Mouse (Mus musculus): Measurements from ENCODE around the gene Pdp2. TPM values are rescaled to one million over a fixed set of nuclear protein-coding genes. Genes with fewer than 3 reads are reported as not detected.
"Not testable (repeated sequence)": the region's sequence is repeated elsewhere in the genome, so short reads cannot be mapped to it uniquely, and the experiment has no call there.

Pdp2 gene
- polyA plus RNA-seq, 1 experiment from 2014 or later = 10.1 TPM

- H3K27ac ChIP-seq = no peak overlapping the region
- H3K36me3 ChIP-seq = no peaks in the 10 kb centered on the region
- no peaks in the 10 kb centered on the region for H3K4me1 ChIP-seq
- no peaks in the 10 kb centered on the region for H3K9me3 ChIP-seq
- no peaks in the 10 kb centered on the region for H3K27me3 ChIP-seq
- WGBS = 86% methylated on average over 3 of the region's 3 CpGs
- no peak overlapping the region for H3K4me3 ChIP-seq
- H3K4me2 ChIP-seq = no peak overlapping the region
- no peak overlapping the region for H3K9ac ChIP-seq
- ATAC-seq (ENCODE audit: insufficient number of reproducible peaks, low FRiP score, low TSS enrichment, low read depth) = no peak
Measured at GRCm38 (mm10) chr8:104576820-104577219, 14.4 kb upstream of the Pdp2 start.

GRCm38 (mm10) chr8:104577606-104578005 is 13.6 kb upstream of the Pdp2 start:
- WGBS = 78% methylated on average over 17 of the region's 17 CpGs
- not testable (repeated sequence) for H3K27me3 ChIP-seq

DNA sequence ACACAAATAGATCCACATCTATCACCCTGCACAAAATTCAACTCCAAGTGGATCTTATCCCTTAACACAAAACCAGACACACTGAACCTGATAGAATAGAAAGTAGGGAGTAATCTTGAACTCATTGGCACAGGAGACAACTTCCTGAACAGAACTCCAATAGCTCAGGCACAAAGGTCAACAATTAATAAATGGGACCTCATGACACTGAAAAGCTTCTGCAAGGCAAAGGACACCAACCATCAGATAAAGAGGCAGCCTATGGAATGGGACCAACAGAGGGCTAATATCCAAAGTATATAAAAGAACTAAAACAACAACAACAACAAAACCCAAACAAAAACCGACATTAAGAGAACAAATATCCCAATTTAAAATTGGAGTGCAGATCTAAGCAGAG is 6.7 kb upstream of the Pdp2 start:
- H3K4me3 ChIP-seq = no peak overlapping the region
- H3K36me3 ChIP-seq = no peaks in the 10 kb centered on the region
- H3K27me3 ChIP-seq = no peaks in the 10 kb centered on the region
- WGBS = 54% methylated on average over 1 of the region's 1 CpGs
- no peak overlapping the region for H3K4me2 ChIP-seq
- no peaks in the 10 kb centered on the region for H3K9me3 ChIP-seq
- H3K9ac ChIP-seq = no peak overlapping the region
- no peak for ATAC-seq (ENCODE audit: insufficient number of reproducible peaks, low FRiP score, low TSS enrichment, low read depth)
- H3K27ac ChIP-seq = no peak overlapping the region
- no peaks in the 10 kb centered on the region for H3K4me1 ChIP-seq

More at GRCm38 (mm10) chr8:104577606-104578005, 13.6 kb upstream of the Pdp2 start:
- not testable (repeated sequence) for H3K4me1 ChIP-seq; ATAC-seq (ENCODE audit: insufficient number of reproducible peaks, low FRiP score, low TSS enrichment, low read depth); H3K9ac ChIP-seq; H3K9me3 ChIP-seq; H3K4me2 ChIP-seq; H3K4me3 ChIP-seq; H3K27ac ChIP-seq; H3K36me3 ChIP-seq

GRCm38 (mm10) chr8:104590284-104590683 is 967 bp upstream of the Pdp2 start:
- Histone ChIP-seq H3K4me3 (no peak overlapping the region), H3K4me2 (no peak overlapping the region), H3K27me3 (no peaks in the 10 kb centered on the region), H3K9ac (no peak overlapping the region), H3K9me3 (no peaks in the 10 kb centered on the region), H3K36me3 (peaks cover 17% of the 10 kb centered on the region), H3K27ac (no peak overlapping the region), H3K4me1 (peaks cover 13% of the 10 kb centered on the region)
- ATAC-seq (ENCODE audit: insufficient number of reproducible peaks, low FRiP score, low TSS enrichment, low read depth) = no peak
- 94% methylated on average over 3 of the region's 3 CpGs for WGBS

DNA sequence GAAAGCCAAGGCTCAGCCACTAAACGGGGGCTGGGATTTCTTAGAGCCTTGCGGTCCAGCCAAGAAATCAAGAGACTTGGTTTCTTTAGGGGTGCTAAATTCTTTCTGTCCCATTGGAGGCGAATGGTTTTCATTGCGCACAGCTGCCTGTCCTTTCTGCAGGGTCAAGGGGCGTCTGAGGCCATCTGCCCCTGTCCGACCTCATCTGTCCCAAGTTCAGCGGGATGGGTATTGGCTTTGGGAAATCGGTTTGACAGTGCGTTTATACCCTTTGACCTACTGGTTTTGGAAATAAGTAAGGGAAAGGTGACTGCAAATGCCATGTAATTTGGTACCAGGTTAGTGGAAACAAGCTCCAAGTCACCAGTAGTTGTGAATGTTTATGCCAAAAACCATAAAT is 605 bp downstream of the Pdp2 start:
- Histone ChIP-seq H3K4me3 (peak overlapping the region; percentile 56), H3K4me2 (peak overlapping the region; percentile 69), H3K4me1 (peaks cover 13% of the 10 kb centered on the region), H3K9me3 (no peaks in the 10 kb centered on the region), H3K9ac (peak overlapping the region; percentile 29), H3K36me3 (peaks cover 24% of the 10 kb centered on the region), H3K27ac (peak overlapping the region; percentile 73), H3K27me3 (no peaks in the 10 kb centered on the region)
- no peak for ATAC-seq (ENCODE audit: insufficient number of reproducible peaks, low FRiP score, low TSS enrichment, low read depth)
- 3% methylated on average over 9 of the region's 9 CpGs for WGBS

- 0 out of 2 replicates have a peak overlapping the region, but pooled peaks have one; percentile 69 for H3K4me2 ChIP-seq
- H3K27me3 ChIP-seq = no peaks in the 10 kb centered on the region
- no peak overlapping the region for H3K27ac ChIP-seq
- H3K4me3 ChIP-seq = no peak overlapping the region
- no peaks in the 10 kb centered on the region for H3K9me3 ChIP-seq
- 59% methylated on average over 6 of the region's 6 CpGs for WGBS
- peaks cover 24% of the 10 kb centered on the region for H3K36me3 ChIP-seq
- H3K4me1 ChIP-seq = peaks cover 13% of the 10 kb centered on the region
- no peak overlapping the region for H3K9ac ChIP-seq
- ATAC-seq (ENCODE audit: insufficient number of reproducible peaks, low FRiP score, low TSS enrichment, low read depth) = no peak
Measured at GRCm38 (mm10) chr8:104592566-104592965, 1.3 kb downstream of the Pdp2 start.

DNA sequence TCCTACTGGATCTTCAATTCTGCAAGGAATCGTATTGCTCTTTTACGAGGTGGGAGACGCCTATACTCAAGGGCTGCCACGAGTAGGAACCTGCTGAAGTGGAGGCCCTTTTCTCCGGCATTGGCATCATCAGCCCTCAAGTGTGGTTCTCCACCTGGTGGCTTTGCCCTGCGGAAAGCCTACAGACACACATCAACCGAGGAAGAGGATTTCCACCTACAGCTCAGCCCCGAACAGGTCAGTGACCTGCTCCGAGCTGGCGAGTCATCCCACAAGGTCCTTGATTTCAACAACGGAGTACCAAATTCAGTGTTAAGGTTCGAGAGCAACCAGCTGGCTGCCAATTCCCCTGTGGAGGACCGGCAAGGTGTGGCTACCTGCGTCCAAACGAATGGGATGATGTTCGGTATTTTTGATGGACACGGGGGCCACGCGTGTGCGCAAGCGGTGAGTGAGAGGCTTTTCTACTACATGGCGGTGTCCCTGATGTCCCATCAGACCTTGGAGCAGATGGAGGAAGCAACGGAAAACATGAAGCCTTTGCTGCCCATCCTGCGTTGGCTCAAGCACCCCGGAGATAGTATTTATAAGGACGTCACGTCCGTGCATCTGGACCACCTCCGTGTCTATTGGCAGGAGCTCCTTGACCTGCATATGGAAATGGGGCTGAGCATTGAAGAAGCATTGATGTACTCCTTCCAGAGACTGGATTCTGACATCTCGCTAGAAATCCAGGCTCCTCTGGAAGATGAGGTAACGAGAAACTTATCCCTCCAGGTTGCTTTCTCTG is 2.5 kb downstream of the Pdp2 start:
- peaks cover 13% of the 10 kb centered on the region for H3K4me1 ChIP-seq
- peaks cover 24% of the 10 kb centered on the region for H3K36me3 ChIP-seq
- no peaks in the 10 kb centered on the region for H3K9me3 ChIP-seq
- H3K27me3 ChIP-seq = no peaks in the 10 kb centered on the region
- H3K27ac ChIP-seq = no peak overlapping the region
- WGBS = 87% methylated on average over 31 of the region's 31 CpGs
- H3K4me2 ChIP-seq = no peak overlapping the region
- H3K9ac ChIP-seq = no peak overlapping the region
- no peak overlapping the region for H3K4me3 ChIP-seq
- ATAC-seq (ENCODE audit: insufficient number of reproducible peaks, low FRiP score, low TSS enrichment, low read depth) = no peak

DNA sequence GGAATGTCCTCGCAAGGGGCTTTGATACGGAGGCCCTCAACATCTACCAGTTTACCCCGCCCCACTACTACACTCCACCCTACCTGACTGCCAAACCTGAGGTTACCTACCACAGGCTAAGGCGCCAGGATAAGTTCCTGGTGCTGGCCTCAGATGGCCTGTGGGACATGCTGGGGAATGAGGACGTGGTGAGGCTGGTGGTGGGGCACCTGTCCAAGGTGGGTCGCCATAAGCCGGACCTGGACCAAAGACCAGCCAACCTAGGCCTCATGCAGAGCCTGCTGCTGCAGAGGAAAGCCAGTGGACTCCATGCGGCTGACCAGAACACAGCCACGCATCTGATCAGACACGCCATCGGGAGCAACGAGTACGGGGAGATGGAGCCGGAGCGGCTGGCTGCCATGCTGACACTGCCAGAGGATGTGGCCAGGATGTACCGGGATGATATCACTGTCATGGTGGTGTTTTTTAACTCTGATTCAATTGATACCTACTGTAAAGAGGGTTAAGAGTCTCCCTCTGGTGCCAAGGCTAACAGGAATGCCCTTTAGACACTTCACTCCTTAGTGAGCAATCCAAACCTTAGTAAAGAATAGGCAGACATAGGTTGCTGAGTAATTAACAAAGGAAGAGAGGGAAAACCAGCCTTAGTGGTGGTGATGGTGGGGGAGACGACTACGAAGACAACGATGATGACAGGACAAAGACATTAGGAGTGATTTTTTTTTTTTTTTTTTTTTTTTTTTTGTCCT is 3.5 kb downstream of the Pdp2 start:
- Histone ChIP-seq H3K27me3 (no peaks in the 10 kb centered on the region), H3K9ac (no peak overlapping the region), H3K4me1 (peaks cover 13% of the 10 kb centered on the region), H3K27ac (no peak overlapping the region), H3K36me3 (peaks cover 24% of the 10 kb centered on the region), H3K9me3 (no peaks in the 10 kb centered on the region), H3K4me3 (no peak overlapping the region), H3K4me2 (no peak overlapping the region)
- ATAC-seq (ENCODE audit: insufficient number of reproducible peaks, low FRiP score, low TSS enrichment, low read depth) = no peak
- WGBS = 96% methylated on average over 19 of the region's 19 CpGs

DNA sequence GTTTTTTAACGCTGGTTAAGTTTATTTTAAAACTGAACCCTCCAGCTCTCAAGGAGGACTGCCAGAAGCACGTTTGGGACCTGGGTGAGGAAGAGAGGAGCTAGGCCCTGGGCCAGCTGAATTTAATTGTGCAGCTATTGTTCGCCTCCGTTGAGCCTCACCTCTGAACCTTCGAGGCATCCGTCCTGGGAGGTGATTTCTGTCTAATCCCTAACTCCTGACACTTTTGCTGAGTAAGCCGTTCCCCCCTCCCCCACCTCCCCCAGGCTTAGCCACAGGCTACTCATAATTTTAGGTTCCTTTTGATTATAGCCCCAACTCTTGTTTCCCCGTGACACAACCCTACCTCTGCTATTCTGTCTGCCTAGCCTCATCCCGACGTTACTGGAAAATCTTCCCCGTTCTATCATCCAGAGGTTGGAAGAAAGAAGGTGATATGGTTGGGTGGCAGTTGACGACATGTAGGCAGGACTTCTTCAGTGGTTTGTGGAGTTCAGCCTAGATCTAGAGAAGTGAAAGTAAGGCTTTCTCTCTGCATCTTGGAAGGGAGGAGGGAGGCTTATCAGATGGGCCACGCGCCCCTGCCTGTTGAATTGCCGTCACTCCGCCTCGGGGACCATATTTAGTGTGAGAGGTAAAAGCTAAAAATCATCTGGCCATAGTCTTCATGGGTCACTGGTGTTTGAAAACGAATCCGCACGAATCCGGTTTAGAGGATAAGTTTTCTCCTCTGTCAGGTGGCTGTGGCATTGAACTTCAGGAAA is 4.7 kb downstream of the Pdp2 start:
- no peak overlapping the region for H3K9ac ChIP-seq
- no peaks in the 10 kb centered on the region for H3K27me3 ChIP-seq
- 78% methylated on average over 21 of the region's 21 CpGs for WGBS
- H3K36me3 ChIP-seq = peaks cover 24% of the 10 kb centered on the region
- H3K4me1 ChIP-seq = peaks cover 9% of the 10 kb centered on the region
- no peak for ATAC-seq (ENCODE audit: insufficient number of reproducible peaks, low FRiP score, low TSS enrichment, low read depth)
- no peak overlapping the region for H3K27ac ChIP-seq
- H3K9me3 ChIP-seq = no peaks in the 10 kb centered on the region
- H3K4me2 ChIP-seq = no peak overlapping the region
- H3K4me3 ChIP-seq = no peak overlapping the region

GRCm38 (mm10) chr8:104597656-104598055 is 6.4 kb downstream of the Pdp2 start:
- H3K9ac ChIP-seq = no peak overlapping the region
- ATAC-seq (ENCODE audit: insufficient number of reproducible peaks, low FRiP score, low TSS enrichment, low read depth) = no peak
- H3K9me3 ChIP-seq = no peaks in the 10 kb centered on the region
- no peak overlapping the region for H3K27ac ChIP-seq
- no peak overlapping the region for H3K4me2 ChIP-seq
- peaks cover 24% of the 10 kb centered on the region for H3K36me3 ChIP-seq
- no peak overlapping the region for H3K4me3 ChIP-seq
- H3K27me3 ChIP-seq = peaks cover 5% of the 10 kb centered on the region; the same call in 1 of the 2 replicates
- 66% methylated on average over 6 of the region's 6 CpGs for WGBS
- peaks cover 14% of the 10 kb centered on the region; the same call in 1 of the 2 replicates for H3K4me1 ChIP-seq

DNA sequence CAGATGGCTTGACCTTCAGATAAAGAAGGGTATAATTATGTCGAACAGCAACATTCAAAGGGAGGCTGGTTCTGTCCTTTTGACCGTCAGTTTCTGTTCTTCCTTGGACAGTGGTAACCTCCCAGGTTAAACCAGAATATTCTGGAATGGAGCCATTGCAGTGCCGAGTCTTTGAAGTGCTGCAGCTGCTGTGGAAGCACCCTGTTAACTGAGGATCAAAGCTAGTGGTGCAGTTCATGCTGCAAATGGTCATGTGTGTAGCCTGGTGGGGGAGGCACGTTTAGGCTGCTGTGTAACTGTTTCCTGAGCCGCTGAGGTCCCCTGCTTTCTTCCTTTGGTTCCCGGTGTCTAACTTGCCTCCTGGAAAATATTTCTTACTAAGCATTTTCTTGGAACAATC is 7.2 kb downstream of the Pdp2 start:
- Histone ChIP-seq H3K9ac (no peak overlapping the region), H3K4me1 (peaks cover 14% of the 10 kb centered on the region; the same call in 1 of the 2 replicates), H3K9me3 (no peaks in the 10 kb centered on the region), H3K4me2 (no peak overlapping the region), H3K4me3 (no peak overlapping the region), H3K36me3 (peaks cover 22% of the 10 kb centered on the region), H3K27me3 (peaks cover 5% of the 10 kb centered on the region; the same call in 1 of the 2 replicates), H3K27ac (no peak overlapping the region)
- no peak for ATAC-seq (ENCODE audit: insufficient number of reproducible peaks, low FRiP score, low TSS enrichment, low read depth)
- 32% methylated on average over 6 of the region's 6 CpGs for WGBS
